Mouse (Mus musculus): ENCODE measurements around the gene Neurod1. TPM values are rescaled to one million over a fixed set of nuclear protein-coding genes. Genes with fewer than 3 reads are reported as not detected.

The Neurod1 gene
- 17.3 and 19.1 TPM in 2 replicates for polyA plus RNA-seq (2016; fragmentation: Nextera tagmentation; extraction: Ambion mirVana)

- Histone ChIP-seq H3K9ac (0 out of 2 replicates have a peak within 1 kb of the TSS, but pooled peaks have one; percentile 15), H3K27ac (no peak within 1 kb of the TSS)
- under 1% methylated on average over 40 of the region's 42 CpGs for WGBS
Observed at GRCm38 (mm10) chr2:79456575-79457349, at the start of gene Neurod1, which contains the start of gene Cerkl. TSS of gene Neurod1 (minus strand) at chr2:79456751. TSS of gene Cerkl (minus strand) at chr2:79456785.

GRCm38 (mm10) chr2:79498990-79499755 is 42.6 kb upstream of the Neurod1 start:
- Histone ChIP-seq H3K9ac (no peak overlapping the region), H3K4me3 (no peak overlapping the region), H3K9me3 (no peaks in the 10 kb centered on the region), H3K4me2 (replicated peaks) (no peak overlapping the region), H3K4me1 (no peaks in the 10 kb centered on the region), H3K36me3 (no peaks in the 10 kb centered on the region), H3K27me3 (no peaks in the 10 kb centered on the region), H3K27ac (no peak overlapping the region)
- WGBS = 24% methylated on average over 10 of the region's 10 CpGs
- ATAC-seq (ENCODE audit: insufficient number of reproducible peaks, insufficient read depth, low FRiP score, low TSS enrichment) = no peak

More at GRCm38 (mm10) chr2:79456575-79457349, at the start of gene Neurod1, which contains the start of gene Cerkl:
- Histone ChIP-seq H3K27me3 (peaks cover 72% of the 10 kb centered on the region), H3K9me3 (no peaks in the 10 kb centered on the region), H3K4me2 (replicated peaks) (peak within 1 kb of the TSS; percentile 61), H3K4me1 (0 out of 2 replicates have a peak, but pooled peaks cover 6% of the 10 kb centered on the region), H3K36me3 (no peaks in the 10 kb centered on the region), H3K4me3 (peak within 1 kb of the TSS; percentile 36)
- peak; percentile 65 for ATAC-seq (ENCODE audit: insufficient number of reproducible peaks, insufficient read depth, low FRiP score, low TSS enrichment)

GRCm38 (mm10) chr2:79485127-79485526 is 28.6 kb upstream of the Neurod1 start:
- 46% methylated on average over 3 of the region's 3 CpGs for WGBS
- H3K9me3 ChIP-seq = no peaks in the 10 kb centered on the region
- ATAC-seq (ENCODE audit: insufficient number of reproducible peaks, insufficient read depth, low FRiP score, low TSS enrichment) = no peak

GRCm38 (mm10) chr2:79482511-79482910 is 26.0 kb upstream of the Neurod1 start:
- no peak for ATAC-seq (ENCODE audit: insufficient number of reproducible peaks, insufficient read depth, low FRiP score, low TSS enrichment)
- no peak overlapping the region for H3K27ac ChIP-seq
- no peak overlapping the region for H3K4me3 ChIP-seq
- H3K4me2 ChIP-seq (replicated peaks) = no peak overlapping the region
- H3K9ac ChIP-seq = no peak overlapping the region
- H3K27me3 ChIP-seq = no peaks in the 10 kb centered on the region
- no peaks in the 10 kb centered on the region for H3K9me3 ChIP-seq
- WGBS = 80% methylated on average over 2 of the region's 2 CpGs
- H3K4me1 ChIP-seq = no peaks in the 10 kb centered on the region
- no peaks in the 10 kb centered on the region for H3K36me3 ChIP-seq

More at GRCm38 (mm10) chr2:79485127-79485526, 28.6 kb upstream of the Neurod1 start:
- Histone ChIP-seq H3K4me3 (no peak overlapping the region), H3K27ac (no peak overlapping the region), H3K36me3 (no peaks in the 10 kb centered on the region), H3K9ac (no peak overlapping the region), H3K27me3 (no peaks in the 10 kb centered on the region), H3K4me2 (replicated peaks) (no peak overlapping the region), H3K4me1 (no peaks in the 10 kb centered on the region)

- no peak overlapping the region for H3K27ac ChIP-seq
- no peaks in the 10 kb centered on the region for H3K36me3 ChIP-seq
- peaks cover 35% of the 10 kb centered on the region for H3K27me3 ChIP-seq
- H3K9ac ChIP-seq = no peak overlapping the region
- H3K9me3 ChIP-seq = no peaks in the 10 kb centered on the region
- 0 out of 2 replicates have a peak, but pooled peaks cover 3% of the 10 kb centered on the region for H3K4me1 ChIP-seq
- no peak overlapping the region for H3K4me3 ChIP-seq
- no peak for ATAC-seq (ENCODE audit: insufficient number of reproducible peaks, insufficient read depth, low FRiP score, low TSS enrichment)
- no peak overlapping the region for H3K4me2 ChIP-seq (replicated peaks)
- 87% methylated on average over 4 of the region's 4 CpGs for WGBS
Observed at GRCm38 (mm10) chr2:79462411-79462810, 5.9 kb upstream of the Neurod1 start.

- peaks cover 40% of the 10 kb centered on the region for H3K27me3 ChIP-seq
- H3K9me3 ChIP-seq = no peaks in the 10 kb centered on the region
- ATAC-seq (ENCODE audit: insufficient number of reproducible peaks, insufficient read depth, low FRiP score, low TSS enrichment) = no peak
- 0 out of 2 replicates have a peak, but pooled peaks cover 3% of the 10 kb centered on the region for H3K4me1 ChIP-seq
- no peak overlapping the region for H3K4me2 ChIP-seq (replicated peaks)
- H3K4me3 ChIP-seq = no peak overlapping the region
- no peaks in the 10 kb centered on the region for H3K36me3 ChIP-seq
- no peak overlapping the region for H3K27ac ChIP-seq
- WGBS = 86% methylated on average over 2 of the region's 2 CpGs
- H3K9ac ChIP-seq = no peak overlapping the region
Observed at GRCm38 (mm10) chr2:79461861-79462260, 5.3 kb upstream of the Neurod1 start.

GRCm38 (mm10) chr2:79460586-79460985 is 4.0 kb upstream of the Neurod1 start:
- Histone ChIP-seq H3K9me3 (no peaks in the 10 kb centered on the region), H3K4me3 (no peak overlapping the region), H3K36me3 (no peaks in the 10 kb centered on the region), H3K27me3 (peaks cover 53% of the 10 kb centered on the region), H3K4me2 (replicated peaks) (no peak overlapping the region), H3K9ac (no peak overlapping the region), H3K4me1 (0 out of 2 replicates have a peak, but pooled peaks cover 3% of the 10 kb centered on the region), H3K27ac (no peak overlapping the region)
- WGBS = 2% methylated on average over 2 of the region's 2 CpGs
- no peak for ATAC-seq (ENCODE audit: insufficient number of reproducible peaks, insufficient read depth, low FRiP score, low TSS enrichment)

- WGBS = 7% methylated on average over 14 of the region's 14 CpGs
- H3K4me1 ChIP-seq = 0 out of 2 replicates have a peak, but pooled peaks cover 3% of the 10 kb centered on the region
- no peaks in the 10 kb centered on the region for H3K36me3 ChIP-seq
- no peak for ATAC-seq (ENCODE audit: insufficient number of reproducible peaks, insufficient read depth, low FRiP score, low TSS enrichment)
- peaks cover 58% of the 10 kb centered on the region for H3K27me3 ChIP-seq
- no peak overlapping the region for H3K9ac ChIP-seq
- no peak overlapping the region for H3K4me2 ChIP-seq (replicated peaks)
- no peak overlapping the region for H3K27ac ChIP-seq
- no peak overlapping the region for H3K4me3 ChIP-seq
- H3K9me3 ChIP-seq = no peaks in the 10 kb centered on the region
Observed at GRCm38 (mm10) chr2:79460107-79460506, 3.6 kb upstream of the Neurod1 start.

- Histone ChIP-seq H3K27ac (no peak overlapping the region), H3K27me3 (peaks cover 66% of the 10 kb centered on the region), H3K9ac (no peak overlapping the region), H3K4me2 (replicated peaks) (peak overlapping the region; percentile 22), H3K36me3 (no peaks in the 10 kb centered on the region), H3K9me3 (no peaks in the 10 kb centered on the region), H3K4me1 (0 out of 2 replicates have a peak, but pooled peaks cover 3% of the 10 kb centered on the region), H3K4me3 (no peak overlapping the region; the same call in 1 of the 2 replicates)
- ATAC-seq (ENCODE audit: insufficient number of reproducible peaks, insufficient read depth, low FRiP score, low TSS enrichment) = peak; percentile 61; the same call in 1 of the 2 replicates
- WGBS = 1% methylated on average over 44 of the region's 44 CpGs
Observed at GRCm38 (mm10) chr2:79459061-79460045, 2.8 kb upstream of the Neurod1 start.

- peaks cover 73% of the 10 kb centered on the region for H3K27me3 ChIP-seq
- H3K9ac ChIP-seq = no peak overlapping the region
- ATAC-seq (ENCODE audit: insufficient number of reproducible peaks, insufficient read depth, low FRiP score, low TSS enrichment) = no peak
- H3K36me3 ChIP-seq = no peaks in the 10 kb centered on the region
- no peak overlapping the region for H3K27ac ChIP-seq
- no peak overlapping the region for H3K4me2 ChIP-seq (replicated peaks)
- no peaks in the 10 kb centered on the region for H3K9me3 ChIP-seq
- 0 out of 2 replicates have a peak, but pooled peaks cover 6% of the 10 kb centered on the region for H3K4me1 ChIP-seq
- no peak overlapping the region for H3K4me3 ChIP-seq
- 22% methylated on average over 3 of the region's 3 CpGs for WGBS
Observed at GRCm38 (mm10) chr2:79457932-79458331, 1.4 kb upstream of the Neurod1 start.

GRCm38 (mm10) chr2:79457434-79457833 is 883 bp upstream of the Neurod1 start:
- no peak for ATAC-seq (ENCODE audit: insufficient number of reproducible peaks, insufficient read depth, low FRiP score, low TSS enrichment)
- 0 out of 2 replicates have a peak, but pooled peaks cover 6% of the 10 kb centered on the region for H3K4me1 ChIP-seq
- 64% methylated on average over 3 of the region's 3 CpGs for WGBS
- H3K4me3 ChIP-seq = no peak overlapping the region
- no peaks in the 10 kb centered on the region for H3K36me3 ChIP-seq
- H3K27me3 ChIP-seq = peaks cover 73% of the 10 kb centered on the region
- H3K27ac ChIP-seq = no peak overlapping the region
- no peak overlapping the region for H3K9ac ChIP-seq
- no peak overlapping the region for H3K4me2 ChIP-seq (replicated peaks)
- no peaks in the 10 kb centered on the region for H3K9me3 ChIP-seq
